Comparison of ENCODE assay signal across 10 mouse cellular contexts in the genomic region with DNA sequence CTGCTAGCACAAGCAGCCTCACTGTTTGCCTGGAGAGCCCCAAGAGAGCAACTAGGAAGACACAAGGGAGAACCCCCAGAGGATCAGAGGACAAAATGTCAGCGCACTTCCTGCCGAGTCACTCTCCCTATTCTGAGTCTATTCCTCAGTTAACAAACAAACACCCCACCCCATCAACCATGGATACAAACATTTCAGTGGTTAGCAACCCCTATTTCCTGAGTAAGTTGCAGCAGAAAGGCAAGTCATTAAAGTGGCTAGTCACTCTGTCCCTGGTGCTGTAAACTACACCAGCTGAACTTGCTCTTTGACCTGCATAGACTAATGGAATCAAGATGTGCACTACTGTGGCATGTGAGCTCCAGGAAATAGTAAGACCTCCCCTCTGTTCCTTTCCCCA.
A peak's percentile ranks its signal among the peaks of the same experiment; 100 is the strongest.
DNase-seq lines count a peak whose midpoint lies in the region; ATAC-seq and TF ChIP-seq lines count a peak whose summit lies in the region.
"Had no signal": no experiment of that assay in that cellular context is flagged by ENCODE, and none has a peak within 500 bp of the region (broad histone marks: within the 10 kb centered on the region; RNA-seq: fewer than 3 reads in every experiment).

No protein-coding gene starts in this region.

- H3K4me1 ChIP-seq in kidney, embryonic 14.5 days (ENCODE audit: control insufficient read depth, insufficient read depth, low read length), result no peaks in the 10 kb centered on the region
- H3K4me1 ChIP-seq in kidney, postnatal 0 days (replicated peaks; ENCODE audit: insufficient read depth, low read length), result no peaks in the 10 kb centered on the region
- H3K4me1 ChIP-seq in stomach, postnatal 0 days (replicated peaks; ENCODE audit: control insufficient read depth, insufficient read depth), result no peaks in the 10 kb centered on the region
- no peaks in the 10 kb centered on the region for H3K4me1 ChIP-seq in forebrain, embryonic 15.5 days
- H3K4me1 ChIP-seq: forebrain, embryonic 13.5 days had no signal

- H3K36me3 ChIP-seq in kidney, embryonic 14.5 days (ENCODE audit: control insufficient read depth, insufficient read depth, low read length), result no peaks in the 10 kb centered on the region
- no peaks in the 10 kb centered on the region for H3K36me3 ChIP-seq in kidney, postnatal 0 days (ENCODE audit: insufficient read depth, low read length)
- H3K36me3 ChIP-seq in stomach, postnatal 0 days (ENCODE audit: control insufficient read depth, insufficient read depth, low read length), result no peaks in the 10 kb centered on the region
- no peaks in the 10 kb centered on the region for H3K36me3 ChIP-seq in forebrain, embryonic 15.5 days

- no peak overlapping the region for H3K4me2 ChIP-seq in kidney, embryonic 14.5 days (replicated peaks; ENCODE audit: low read depth, low read length)
- H3K4me2 ChIP-seq in kidney, postnatal 0 days (ENCODE audit: low read length), result no peak overlapping the region
- no peak overlapping the region for H3K4me2 ChIP-seq in stomach, postnatal 0 days (replicated peaks; ENCODE audit: low read depth)
- H3K4me2 ChIP-seq in forebrain, embryonic 15.5 days (replicated peaks), result no peak overlapping the region
- H3K4me2 ChIP-seq: forebrain, embryonic 13.5 days had no signal

- H3K9me3 ChIP-seq in kidney, embryonic 14.5 days (ENCODE audit: control insufficient read depth, low read length), result no peaks in the 10 kb centered on the region
- H3K9me3 ChIP-seq in kidney, postnatal 0 days (replicated peaks; ENCODE audit: low read length), result no peaks in the 10 kb centered on the region
- H3K9me3 ChIP-seq in stomach, postnatal 0 days (ENCODE audit: control insufficient read depth, low read length), result no peaks in the 10 kb centered on the region
- no peaks in the 10 kb centered on the region for H3K9me3 ChIP-seq in forebrain, embryonic 15.5 days
- H3K9me3 ChIP-seq: forebrain, embryonic 13.5 days had no signal

- peak; percentile 19 for DNase-seq in kidney, adult 18-20 months
- peak; percentile 75 for DNase-seq in embryo, embryonic 11 days
- peak; percentile 50 for DNase-seq in kidney, postnatal 0 days (ENCODE audit: low spot score)
- no peak for DNase-seq in stomach, postnatal 0 days (ENCODE audit: low spot score)
- no peak for DNase-seq in frontal cortex, adult 2 months (ENCODE audit: extremely low spot score in 1 of 2, low spot score in 1 of 2)
- no peak for DNase-seq in frontal cortex, postnatal 10 days (ENCODE audit: low spot score in 2 of 2)
- DNase-seq: right cerebral cortex, postnatal 14 days had no signal

- no peak for TF ChIP-seq CTCF in kidney, postnatal 0 days (IDR thresholded peaks at IDR 0.05; ENCODE audit: low read depth)
- TF ChIP-seq CTCF in stomach, postnatal 0 days (IDR thresholded peaks at IDR 0.05; ENCODE audit: low read depth), result no peak

- no peak overlapping the region for H3K27ac ChIP-seq in kidney, embryonic 14.5 days (ENCODE audit: low read depth, low read length)
- no peak overlapping the region for H3K27ac ChIP-seq in kidney, postnatal 0 days
- no peak overlapping the region for H3K27ac ChIP-seq in stomach, postnatal 0 days (replicated peaks)
- no peak overlapping the region for H3K27ac ChIP-seq in forebrain, embryonic 15.5 days (replicated peaks)
- H3K27ac ChIP-seq: forebrain, embryonic 13.5 days had no signal

- ATAC-seq in kidney, embryonic 14.5 days (ENCODE audit: low FRiP score, low TSS enrichment), result no peak
- ATAC-seq in kidney, postnatal 0 days (replicated peaks; ENCODE audit: low FRiP score, low read depth), result no peak
- peak; percentile 38; the same call in 1 of the 2 replicates for ATAC-seq in stomach, postnatal 0 days (ENCODE audit: low FRiP score, low TSS enrichment)
- ATAC-seq in forebrain, embryonic 15.5 days (replicated peaks), result no peak
- ATAC-seq: forebrain, embryonic 13.5 days had no signal

- no peak overlapping the region for H3K4me3 ChIP-seq in kidney, embryonic 14.5 days (ENCODE audit: low read length)
- H3K4me3 ChIP-seq in kidney, postnatal 0 days (replicated peaks; ENCODE audit: low read depth, low read length), result no peak overlapping the region
- no peak overlapping the region for H3K4me3 ChIP-seq in stomach, postnatal 0 days (ENCODE audit: low read depth, low read length)
- no peak overlapping the region for H3K4me3 ChIP-seq in forebrain, embryonic 15.5 days
- H3K4me3 ChIP-seq: forebrain, embryonic 13.5 days had no signal

- no peak for TF ChIP-seq EP300 in stomach, postnatal 0 days (optimal IDR thresholded peaks at IDR 0.05)

- no peaks in the 10 kb centered on the region for H3K27me3 ChIP-seq in kidney, embryonic 14.5 days (ENCODE audit: control insufficient read depth, insufficient read depth, low read length)
- no peaks in the 10 kb centered on the region for H3K27me3 ChIP-seq in kidney, postnatal 0 days (ENCODE audit: insufficient read depth, low read length)
- no peaks in the 10 kb centered on the region for H3K27me3 ChIP-seq in stomach, postnatal 0 days (ENCODE audit: control insufficient read depth, insufficient read depth, low read length)
- H3K27me3 ChIP-seq in forebrain, embryonic 15.5 days, result no peaks in the 10 kb centered on the region
- H3K27me3 ChIP-seq: forebrain, embryonic 13.5 days had no signal

- 20% methylated on average over 2 of the region's 2 CpGs for WGBS in kidney, embryonic 14.5 days
- WGBS in kidney, postnatal 0 days, result 28% methylated on average over 2 of the region's 2 CpGs
- 46% methylated on average over 2 of the region's 2 CpGs for WGBS in stomach, postnatal 0 days
- WGBS in forebrain, embryonic 15.5 days, result 69% methylated on average over 2 of the region's 2 CpGs

- no peak overlapping the region for H3K9ac ChIP-seq in kidney, embryonic 14.5 days (ENCODE audit: low read depth, low read length)
- H3K9ac ChIP-seq in kidney, postnatal 0 days (ENCODE audit: low read depth, low read length), result no peak overlapping the region
- H3K9ac ChIP-seq in stomach, postnatal 0 days (ENCODE audit: low read length), result no peak overlapping the region
- H3K9ac ChIP-seq in forebrain, embryonic 15.5 days (replicated peaks), result no peak overlapping the region
- H3K9ac ChIP-seq: forebrain, embryonic 13.5 days had no signal

Comparison
In these comparisons a context has a peak if more than half of its experiments do, and no peak if none do; other contexts are left out.
1. DNase-seq: peak in kidney, adult 18-20 months (single experiment), embryo, embryonic 11 days (single experiment) and kidney, postnatal 0 days (single experiment); none in stomach, postnatal 0 days (single experiment), frontal cortex, adult 2 months (0 of 2) and frontal cortex, postnatal 10 days (0 of 2).